Mouse (Mus musculus): ENCODE measurements at regions not wholly inside any gene's neighbourhood (a gene's known extent, or its start where the extent isn't known, plus 50 kb on each side); places are given as distances from the start of the nearest gene placed in this dataset.

GRCm38 (mm10) chr4:131329398-131329797 is 385.2 kb downstream of the Matn1 start:
- TF ChIP-seq CTCF (IDR thresholded peaks at IDR 0.05; ENCODE audit: borderline replicate concordance, insufficient read depth, low read depth, low read length) (no peak), POLR2A (IDR thresholded peaks at IDR 0.05; ENCODE audit: borderline replicate concordance, insufficient read depth, low read length) (no peak)

All from cerebellum, adult 2 months (tissue).